Mouse (Mus musculus) adrenal gland, adult 2 months (tissue): ENCODE data around the gene Rhobtb1. TPM values are rescaled to one million over a fixed set of nuclear protein-coding genes. Genes with fewer than 3 reads are reported as not detected.

Experiments used
- DNase-seq: peaks from one replicate; pipeline ENCODE4 v3.0.0; 2021
- polyA plus RNA-seq: library from polyadenylated mRNA; depleted of rRNA; stranded (reverse); fragments of >200 nt; gene quantifications from 2 replicates; pipeline ENCODE4 v1.2.3, GENCODE M21; 2012
- total RNA-seq, 2 experiments: library from RNA; stranded (reverse); gene quantifications; 2 replicates each; pipeline ENCODE4 v1.2.3; 2021

Rhobtb1 gene
- total and polyA plus RNA-seq, 3 experiments: 3.1 to 11.9 (median 8.6) TPM

- DNase-seq: no peak
Observed at GRCm38 (mm10) chr10:69275811-69276775, 124.9 kb downstream of the Rhobtb1 start.

- no peak for DNase-seq
Observed at GRCm38 (mm10) chr10:69276920-69277435, 125.7 kb downstream of the Rhobtb1 start.

GRCm38 (mm10) chr10:69278764-69279606 lies 127.8 kb downstream of the Rhobtb1 start:
- no peak for DNase-seq

GRCm38 (mm10) chr10:69279607-69279978 lies 128.4 kb downstream of the Rhobtb1 start:
- no peak for DNase-seq

- no peak for DNase-seq
Observed at GRCm38 (mm10) chr10:69286939-69287338, 135.7 kb downstream of the Rhobtb1 start.

- no peak for DNase-seq
Observed at GRCm38 (mm10) chr10:69288086-69288485, 136.9 kb downstream of the Rhobtb1 start.

GRCm38 (mm10) chr10:69288720-69289119 lies 137.5 kb downstream of the Rhobtb1 start:
- no peak for DNase-seq

GRCm38 (mm10) chr10:69290736-69291135 lies 139.5 kb downstream of the Rhobtb1 start:
- DNase-seq: no peak

- DNase-seq: no peak
Observed at GRCm38 (mm10) chr10:69295919-69296318, 144.7 kb downstream of the Rhobtb1 start.

- peak; percentile 85 for DNase-seq
Observed at GRCm38 (mm10) chr10:69299985-69300384, 148.8 kb downstream of the Rhobtb1 start.

- DNase-seq: no peak
Observed at GRCm38 (mm10) chr10:69302667-69303066, 151.4 kb downstream of the Rhobtb1 start.

- no peak for DNase-seq
Observed at GRCm38 (mm10) chr10:69304819-69305218, 153.6 kb downstream of the Rhobtb1 start.

GRCm38 (mm10) chr10:69305600-69305999 lies 154.4 kb downstream of the Rhobtb1 start:
- DNase-seq: no peak

- peak; percentile 40 for DNase-seq
Observed at GRCm38 (mm10) chr10:69306205-69306604, 155.0 kb downstream of the Rhobtb1 start.

GRCm38 (mm10) chr10:69307067-69307466 lies 155.8 kb downstream of the Rhobtb1 start:
- peak; percentile 55 for DNase-seq

- DNase-seq: no peak
Observed at GRCm38 (mm10) chr10:69309109-69309508, 157.9 kb downstream of the Rhobtb1 start.

GRCm38 (mm10) chr10:69311867-69312266 lies 160.6 kb downstream of the Rhobtb1 start:
- DNase-seq: no peak

GRCm38 (mm10) chr10:69313944-69314343 lies 162.7 kb downstream of the Rhobtb1 start:
- no peak for DNase-seq

- DNase-seq: no peak
Observed at GRCm38 (mm10) chr10:69318514-69318913, 167.3 kb downstream of the Rhobtb1 start.

- DNase-seq: peak; percentile 83
Observed at GRCm38 (mm10) chr10:69320667-69321518, 169.7 kb downstream of the Rhobtb1 start.

- DNase-seq: no peak
Observed at GRCm38 (mm10) chr10:69321519-69322035, 170.3 kb downstream of the Rhobtb1 start.
